Mouse (Mus musculus) heart, postnatal 0 days (tissue): Measurements from ENCODE around the gene A430078G23Rik.

Experiments
- CTCF ChIP-seq: IDR thresholded peaks from 2 replicates; pipeline ENCODE4 v1.5.1; 2016; ENCODE audit warnings: antibody characterized with exemption, control low read depth, low read depth
- EP300 ChIP-seq: IDR thresholded peaks from 2 replicates; pipeline ENCODE4 v1.6.1; 2016; ENCODE audit warnings: antibody characterized with exemption, low read depth

- no peak for TF ChIP-seq EP300
- no peak for TF ChIP-seq CTCF
Measured at GRCm38 (mm10) chr8:3397597-3397996, 44.4 kb downstream of the A430078G23Rik start.
